Mouse (Mus musculus) liver, embryonic 15.5 days (tissue): ENCODE measurements around the gene 0610012G03Rik. TPM values are rescaled to one million over a fixed set of nuclear protein-coding genes. Genes with fewer than 3 reads are reported as not detected.
"Not testable (repeated sequence)": the region's sequence is repeated elsewhere in the genome, so short reads cannot be mapped to it uniquely, and the experiment has no call there.

Experiments used
- ATAC-seq: fragments of 200-750 bp; cut with Nextera tagmentation; 2 replicates; pipeline ENCODE4 v1.8.0; 2017; ENCODE audit warnings: moderate number of reproducible peaks, mild to moderate bottlenecking, moderate library complexity; ENCODE audit not compliant: insufficient read depth
- H3K27ac ChIP-seq: fragments of 300-500 bp; sonication (generic); replicated peaks from 2 replicates; pipeline ENCODE4 v1.5.1; 2015; ENCODE audit warnings: mild to moderate bottlenecking, inconsistent platforms
- H3K27me3 ChIP-seq: fragments of 300-500 bp; sonication (generic); 2 replicates; pipeline ENCODE4 v1.6.1; 2015; ENCODE audit warnings: mild to moderate bottlenecking, inconsistent platforms
- H3K36me3 ChIP-seq: fragments of 300-500 bp; sonication (generic); replicated peaks from 2 replicates; pipeline ENCODE4 v1.6.1; 2015; ENCODE audit warnings: moderate library complexity, mild to moderate bottlenecking, inconsistent platforms
- H3K4me1 ChIP-seq: fragments of 300-500 bp; sonication (generic); replicated peaks from 2 replicates; pipeline ENCODE4 v1.6.1; 2015; ENCODE audit warnings: inconsistent platforms
- H3K4me2 ChIP-seq: fragments of 300-500 bp; sonication (generic); 2 replicates; pipeline ENCODE4 v1.6.1; 2015; ENCODE audit warnings: moderate library complexity, mild to moderate bottlenecking, inconsistent platforms
- H3K4me3 ChIP-seq: fragments of 300-500 bp; sonication (generic); replicated peaks from 2 replicates; pipeline ENCODE4 v1.5.1; 2015; ENCODE audit warnings: mild to moderate bottlenecking, inconsistent platforms
- H3K9ac ChIP-seq: fragments of 300-500 bp; sonication (generic); 2 replicates; pipeline ENCODE4 v1.6.1; 2015; ENCODE audit warnings: moderate library complexity, mild to moderate bottlenecking, inconsistent platforms
- H3K9me3 ChIP-seq: fragments of 300-500 bp; sonication (generic); replicated peaks from 2 replicates; pipeline ENCODE4 v1.6.1; 2016; ENCODE audit warnings: inconsistent platforms
- WGBS: fragments of 180-500 bp; shearing (Covaris S2); methylation state at CpG from one replicate; pipeline ENCODE4 v1.1.7; 2015; ENCODE audit warnings: mixed read lengths; ENCODE audit not compliant: insufficient replicate concordance; 5-methylcytosine and 5-hydroxymethylcytosine counted together
- polyA plus RNA-seq: library from polyadenylated mRNA; unstranded; fragments of >200 nt; fragmentation: Nextera tagmentation; extraction: Ambion mirVana; gene quantifications from 2 replicates; pipeline ENCODE4 v1.2.1, GENCODE M21; 2015

The 0610012G03Rik gene
- polyA plus RNA-seq: 38.1 and 39.4 TPM in 2 replicates

- Histone ChIP-seq H3K27ac (peak within 1 kb of the TSS; percentile 85), H3K36me3 (peaks cover 19% of the 10 kb centered on the region), H3K4me3 (peak within 1 kb of the TSS; percentile 96), H3K9ac (peak within 1 kb of the TSS; percentile 89), H3K27me3 (no peaks in the 10 kb centered on the region), H3K4me2 (peak within 1 kb of the TSS; percentile 82), H3K9me3 (no peaks in the 10 kb centered on the region), H3K4me1 (peaks cover 56% of the 10 kb centered on the region)
- ATAC-seq: peak; percentile 87
- WGBS: under 1% methylated on average over 49 of the region's 55 CpGs
Measured at GRCm38 (mm10) chr16:31948345-31948774, at the start of gene 0610012G03Rik, which contains the start of gene Ncbp2. 0610012G03Rik (minus strand) TSS chr16:31948494. Ncbp2 (plus strand) TSS chr16:31948513.

GRCm38 (mm10) chr16:31996371-31996770 lies 48.1 kb upstream of the 0610012G03Rik start:
- peaks cover 5% of the 10 kb centered on the region; the same call in 1 of the 2 replicates for H3K36me3 ChIP-seq
- H3K9ac ChIP-seq: no peak overlapping the region
- WGBS: 74% methylated on average over 5 of the region's 5 CpGs
- ATAC-seq: peak; percentile 49
- no peak overlapping the region for H3K4me2 ChIP-seq
- no peak overlapping the region for H3K27ac ChIP-seq
- H3K9me3 ChIP-seq: no peaks in the 10 kb centered on the region
- no peak overlapping the region for H3K4me3 ChIP-seq
- no peaks in the 10 kb centered on the region for H3K27me3 ChIP-seq
- peaks cover 12% of the 10 kb centered on the region for H3K4me1 ChIP-seq

- Histone ChIP-seq H3K9me3 (no peaks in the 10 kb centered on the region), H3K4me2 (no peak overlapping the region), H3K4me3 (no peak overlapping the region), H3K27me3 (no peaks in the 10 kb centered on the region), H3K4me1 (0 out of 2 replicates have a peak, but pooled peaks cover 3% of the 10 kb centered on the region), H3K9ac (no peak overlapping the region), H3K36me3 (peaks cover 17% of the 10 kb centered on the region), H3K27ac (no peak overlapping the region; the same call in 1 of the 2 replicates)
- no peak for ATAC-seq
Measured at GRCm38 (mm10) chr16:31993946-31994345, 45.7 kb upstream of the 0610012G03Rik start.

GRCm38 (mm10) chr16:31993195-31993594 lies 44.9 kb upstream of the 0610012G03Rik start:
- Histone ChIP-seq H3K36me3 (peaks cover 25% of the 10 kb centered on the region; the same call in 1 of the 2 replicates), H3K4me1 (0 out of 2 replicates have a peak, but pooled peaks cover 3% of the 10 kb centered on the region), H3K27ac (peak overlapping the region; percentile 51; the same call in 1 of the 2 replicates), H3K4me2 (no peak overlapping the region), H3K4me3 (no peak overlapping the region), H3K9ac (no peak overlapping the region), H3K9me3 (no peaks in the 10 kb centered on the region), H3K27me3 (no peaks in the 10 kb centered on the region)
- 0 out of 2 replicates have a peak, but pooled peaks have one; percentile 12 for ATAC-seq
- WGBS: 84% methylated on average over 4 of the region's 4 CpGs

GRCm38 (mm10) chr16:31992039-31992438 lies 43.7 kb upstream of the 0610012G03Rik start:
- no peak overlapping the region for H3K4me3 ChIP-seq
- 53% methylated on average over 1 of the region's 1 CpGs for WGBS
- no peak overlapping the region for H3K9ac ChIP-seq
- H3K27me3 ChIP-seq: no peaks in the 10 kb centered on the region
- 0 out of 2 replicates have a peak, but pooled peaks cover 3% of the 10 kb centered on the region for H3K4me1 ChIP-seq
- ATAC-seq: no peak
- no peak overlapping the region for H3K27ac ChIP-seq
- H3K4me2 ChIP-seq: no peak overlapping the region
- peaks cover 28% of the 10 kb centered on the region for H3K36me3 ChIP-seq
- no peaks in the 10 kb centered on the region for H3K9me3 ChIP-seq

GRCm38 (mm10) chr16:31980946-31981345 lies 32.7 kb upstream of the 0610012G03Rik start:
- Histone ChIP-seq H3K4me1 (no peaks in the 10 kb centered on the region), H3K9ac (no peak overlapping the region), H3K36me3 (peaks cover 39% of the 10 kb centered on the region), H3K27ac (no peak overlapping the region), H3K4me2 (no peak overlapping the region), H3K27me3 (no peaks in the 10 kb centered on the region), H3K9me3 (no peaks in the 10 kb centered on the region), H3K4me3 (no peak overlapping the region)
- ATAC-seq: no peak
- WGBS: 66% methylated on average over 5 of the region's 5 CpGs

- Histone ChIP-seq H3K4me1 (no peaks in the 10 kb centered on the region), H3K36me3 (peaks cover 44% of the 10 kb centered on the region), H3K27me3 (no peaks in the 10 kb centered on the region), H3K9me3 (no peaks in the 10 kb centered on the region), H3K4me2 (no peak overlapping the region), H3K4me3 (no peak overlapping the region), H3K27ac (no peak overlapping the region), H3K9ac (no peak overlapping the region)
- WGBS: 81% methylated on average over 3 of the region's 3 CpGs
- no peak for ATAC-seq
Measured at GRCm38 (mm10) chr16:31979501-31979900, 31.2 kb upstream of the 0610012G03Rik start.

- Histone ChIP-seq H3K4me1 (no peaks in the 10 kb centered on the region), H3K4me2 (no peak overlapping the region), H3K27ac (no peak overlapping the region), H3K9ac (no peak overlapping the region), H3K36me3 (peaks cover 59% of the 10 kb centered on the region), H3K27me3 (no peaks in the 10 kb centered on the region), H3K9me3 (no peaks in the 10 kb centered on the region), H3K4me3 (no peak overlapping the region)
- 76% methylated on average over 4 of the region's 4 CpGs for WGBS
- ATAC-seq: no peak
Measured at GRCm38 (mm10) chr16:31975258-31975657, 27.0 kb upstream of the 0610012G03Rik start.

GRCm38 (mm10) chr16:31963224-31963623 lies 14.9 kb upstream of the 0610012G03Rik start:
- Histone ChIP-seq H3K36me3 (peaks cover 61% of the 10 kb centered on the region), H3K9ac (no peak overlapping the region), H3K4me2 (no peak overlapping the region), H3K4me3 (no peak overlapping the region), H3K4me1 (no peaks in the 10 kb centered on the region), H3K27ac (no peak overlapping the region), H3K9me3 (no peaks in the 10 kb centered on the region), H3K27me3 (no peaks in the 10 kb centered on the region)
- no peak for ATAC-seq
- 78% methylated on average over 7 of the region's 7 CpGs for WGBS

GRCm38 (mm10) chr16:31947901-31948316 lies 385 bp downstream of the 0610012G03Rik start:
- peak overlapping the region; percentile 85 for H3K27ac ChIP-seq
- peaks cover 56% of the 10 kb centered on the region for H3K4me1 ChIP-seq
- H3K4me3 ChIP-seq: peak overlapping the region; percentile 96
- H3K4me2 ChIP-seq: peak overlapping the region; percentile 82
- H3K36me3 ChIP-seq: peaks cover 19% of the 10 kb centered on the region
- H3K9ac ChIP-seq: peak overlapping the region; percentile 89
- ATAC-seq: no peak; the same call in 1 of the 2 replicates
- H3K9me3 ChIP-seq: no peaks in the 10 kb centered on the region
- no peaks in the 10 kb centered on the region for H3K27me3 ChIP-seq
- WGBS: 0% methylated on average over 38 of the region's 38 CpGs

- Histone ChIP-seq H3K27ac (peak overlapping the region; percentile 85), H3K36me3 (peaks cover 19% of the 10 kb centered on the region), H3K9me3 (no peaks in the 10 kb centered on the region), H3K27me3 (no peaks in the 10 kb centered on the region), H3K9ac (peak overlapping the region; percentile 89), H3K4me1 (peaks cover 56% of the 10 kb centered on the region), H3K4me3 (peak overlapping the region; percentile 96), H3K4me2 (peak overlapping the region; percentile 82)
- ATAC-seq: no peak
- 9% methylated on average over 8 of the region's 8 CpGs for WGBS
Measured at GRCm38 (mm10) chr16:31947333-31947732, 961 bp downstream of the 0610012G03Rik start.

- H3K4me1 ChIP-seq: peaks cover 56% of the 10 kb centered on the region
- not testable (repeated sequence) for H3K27ac ChIP-seq, H3K27me3 ChIP-seq, H3K9ac ChIP-seq, H3K4me2 ChIP-seq, ATAC-seq, H3K36me3 ChIP-seq, H3K9me3 ChIP-seq, H3K4me3 ChIP-seq
- 73% methylated on average over 6 of the region's 6 CpGs for WGBS
Measured at GRCm38 (mm10) chr16:31945986-31946385, 2.3 kb downstream of the 0610012G03Rik start.
